Mouse (Mus musculus) stomach, postnatal 0 days (tissue): ENCODE measurements around the gene Larp6.

ENCODE experiments used
- CTCF ChIP-seq: IDR thresholded peaks from 2 replicates; pipeline ENCODE4 v1.5.1; 2016; ENCODE audit warnings: antibody characterized with exemption, low read depth, mild to moderate bottlenecking, moderate library complexity
- EP300 ChIP-seq: optimal IDR thresholded peaks from 2 replicates; pipeline ENCODE3; 2016; ENCODE audit warnings: antibody characterized with exemption

DNA sequence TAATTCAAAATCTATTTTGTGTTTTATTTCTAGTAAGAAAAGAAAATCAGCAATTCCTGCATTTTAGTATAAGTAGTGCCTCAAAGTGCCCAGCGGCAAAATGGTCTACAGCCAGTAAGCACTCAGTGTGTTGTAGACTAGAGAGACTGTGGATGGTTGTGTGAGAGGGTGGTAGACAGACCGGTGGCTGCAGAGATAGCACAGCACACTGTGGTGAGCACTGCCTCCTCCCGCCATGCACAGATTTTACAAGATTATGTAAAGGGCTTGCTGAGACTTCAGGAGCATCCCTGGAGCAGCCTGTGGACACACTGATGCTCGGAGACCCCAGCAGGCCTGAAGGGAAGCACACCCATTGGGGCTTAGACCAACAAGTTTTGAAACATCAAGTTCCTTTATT is 30.0 kb upstream of the Larp6 start:
- TF ChIP-seq CTCF (no peak), EP300 (no peak)
